ENCODE assay signal across 8 mouse cellular contexts in the genomic region with DNA sequence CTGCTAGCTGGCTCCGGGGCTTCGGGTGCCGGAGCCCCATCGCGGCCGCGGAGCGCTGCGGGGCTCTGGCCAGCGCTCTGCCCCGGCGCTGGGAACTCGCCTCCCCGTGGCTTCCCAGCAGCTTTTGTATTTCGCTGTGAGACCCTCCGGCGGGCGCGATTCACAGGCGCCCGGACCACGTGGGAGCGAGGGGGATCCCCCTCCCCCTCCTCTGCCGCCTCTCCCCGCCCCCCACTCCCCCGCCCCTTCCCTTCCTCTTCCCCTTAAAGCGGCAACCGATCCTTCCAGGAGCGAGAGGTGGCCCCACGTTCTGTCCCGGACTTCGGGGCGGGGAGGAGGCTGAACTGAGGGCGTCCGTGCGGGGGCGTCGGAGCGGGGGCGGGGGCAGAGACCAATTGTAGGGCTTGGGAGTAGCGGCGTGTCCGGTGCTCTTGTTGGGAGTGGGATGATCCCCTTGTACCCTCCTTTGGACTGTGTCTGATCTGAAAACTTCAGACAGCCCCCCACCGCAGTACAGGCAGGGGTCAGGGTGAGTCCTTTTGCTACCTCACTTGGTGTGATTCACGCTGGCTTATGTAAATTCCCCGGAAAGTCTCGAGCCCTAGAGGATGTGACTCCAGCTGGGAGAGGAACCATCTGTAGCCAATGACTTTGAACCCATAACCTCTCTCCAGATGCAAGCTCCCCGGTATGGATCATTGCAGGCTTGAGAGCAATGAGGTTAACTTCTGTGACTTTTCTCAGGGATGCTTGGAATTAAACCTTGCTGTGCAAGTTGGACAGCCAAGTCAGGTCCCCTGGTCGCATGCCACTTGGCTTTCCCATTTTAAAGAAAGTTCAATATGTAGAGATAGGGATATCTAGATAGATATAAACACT. TPM values are rescaled to one million over a fixed set of nuclear protein-coding genes. Genes with fewer than 3 reads are reported as not detected.
DNase-seq lines count a peak whose midpoint lies in the region; ATAC-seq and TF ChIP-seq lines count a peak whose summit lies in the region.

Fjx1 (minus strand) TSS at position 829 of the 879 bp plus-strand sequence.

- peaks cover 19% of the 10 kb centered on the region for H3K36me3 ChIP-seq in forebrain, embryonic 10.5 days (replicated peaks)
- no peaks in the 10 kb centered on the region for H3K36me3 ChIP-seq in heart, embryonic 15.5 days
- H3K36me3 ChIP-seq in liver, embryonic 14.5 days (replicated peaks; ENCODE audit: control insufficient read depth, insufficient read depth, low read depth) = no peaks in the 10 kb centered on the region

- H3K27me3 ChIP-seq in forebrain, embryonic 10.5 days (ENCODE audit: poor library complexity, severe bottlenecking) = peaks cover 22% of the 10 kb centered on the region
- H3K27me3 ChIP-seq in heart, embryonic 15.5 days = peaks cover 40% of the 10 kb centered on the region
- H3K27me3 ChIP-seq in liver, embryonic 14.5 days (ENCODE audit: control insufficient read depth, insufficient read depth, low read length) = peaks cover 34% of the 10 kb centered on the region

- no peaks in the 10 kb centered on the region for H3K9me3 ChIP-seq in forebrain, embryonic 10.5 days
- no peaks in the 10 kb centered on the region for H3K9me3 ChIP-seq in heart, embryonic 15.5 days (replicated peaks)
- no peaks in the 10 kb centered on the region for H3K9me3 ChIP-seq in liver, embryonic 14.5 days (ENCODE audit: control insufficient read depth, low read length)

- H3K4me1 ChIP-seq in forebrain, embryonic 10.5 days = peaks cover 54% of the 10 kb centered on the region
- peaks cover 24% of the 10 kb centered on the region for H3K4me1 ChIP-seq in heart, embryonic 15.5 days (replicated peaks)
- H3K4me1 ChIP-seq in liver, embryonic 14.5 days (replicated peaks; ENCODE audit: control insufficient read depth in 2 of 2, insufficient read depth in 2 of 2, low read length in 1 of 2) = no peaks in the 10 kb centered on the region; a peak in 1 of 4 replicates

- TF ChIP-seq CTCF in liver, embryonic 14.5 days (IDR thresholded peaks at IDR 0.05; ENCODE audit: low read depth) = no peak

- no peak for TF ChIP-seq EP300 in liver, embryonic 14.5 days (IDR thresholded peaks at IDR 0.05; ENCODE audit: low read depth)

- H3K4me2 ChIP-seq in heart, embryonic 15.5 days = peak within 1 kb of the TSS; percentile 99
- H3K4me2 ChIP-seq in liver, embryonic 14.5 days (ENCODE audit: low read depth) = peak within 1 kb of the TSS; percentile 65

- WGBS in forebrain, embryonic 10.5 days = under 1% methylated on average over 47 of the region's 49 CpGs
- WGBS in heart, embryonic 15.5 days = 1% methylated on average over 47 of the region's 49 CpGs
- WGBS in liver, embryonic 14.5 days (ENCODE audit: insufficient replicate concordance) = under 1% methylated on average over 41 of the region's 49 CpGs

- peak within 1 kb of the TSS; percentile 59 for H3K9ac ChIP-seq in heart, embryonic 15.5 days
- no peak within 1 kb of the TSS for H3K9ac ChIP-seq in liver, embryonic 14.5 days (replicated peaks)

- ATAC-seq in heart, embryonic 15.5 days (replicated peaks; ENCODE audit: insufficient number of reproducible peaks, insufficient read depth, low FRiP score, low read depth) = peak; percentile 62
- ATAC-seq in liver, embryonic 14.5 days (ENCODE audit: insufficient read depth) = peak; percentile 45; the same call in 1 of the 2 replicates

- H3K4me3 ChIP-seq in forebrain, embryonic 10.5 days = peak within 1 kb of the TSS; percentile 90
- H3K4me3 ChIP-seq in heart, embryonic 15.5 days = peak within 1 kb of the TSS; percentile 60
- H3K4me3 ChIP-seq in liver, embryonic 14.5 days (ENCODE audit: insufficient read depth in 1 of 2, low read depth in 2 of 2, low read length in 2 of 2) = peak within 1 kb of the TSS; percentile 43 to 53

- peak within 1 kb of the TSS; percentile 98 for H3K27ac ChIP-seq in forebrain, embryonic 10.5 days
- H3K27ac ChIP-seq in heart, embryonic 15.5 days = peak within 1 kb of the TSS; percentile 13; the same call in 1 of the 2 replicates
- H3K27ac ChIP-seq in liver, embryonic 14.5 days = no peak within 1 kb of the TSS

- DNase-seq in MN1 (ENCODE audit: low spot score) = peak; percentile 74
- peak; percentile 3 to 30 for DNase-seq in adrenal gland, postnatal 36 days
- DNase-seq in forebrain, embryonic 10.5 days (ENCODE audit: extremely low spot score, low spot score) = peak; percentile 86
- peak; percentile 76 for DNase-seq in kidney, postnatal 10 days
- DNase-seq in liver, embryonic 14.5 days (ENCODE audit: low read depth in 3 of 3, low spot score in 3 of 3) = no peak
- DNase-seq in ovary, postnatal 10 days (ENCODE audit: low spot score) = peak; percentile 9
- no peak for DNase-seq in spleen, adult 12 weeks (ENCODE audit: low spot score)

RNA-seq across cellular contexts. Expression of gene Fjx1, which starts in this region (rescaled TPM):
- total RNA-seq in adrenal gland, postnatal 36 days (2021) = 1 to 10 TPM in 1 of 2 experiments, under 1 TPM in 1; 0.46 to 1.2 TPM
- polyA plus RNA-seq in forebrain, embryonic 10.5 days (2016; fragmentation: Nextera tagmentation; extraction: Ambion mirVana) = 13.3 and 13.5 TPM in 2 replicates
- polyA plus RNA-seq in heart, embryonic 15.5 days (2015; fragmentation: Nextera tagmentation; extraction: Ambion mirVana) = 1.9 and 3.3 TPM in 2 replicates
- polyA plus RNA-seq in liver, embryonic 14.5 days (2012; rRNA removed) = 0.38 and 0.50 TPM in 2 replicates
- polyA plus RNA-seq in liver, embryonic 14.5 days (2014; fragmentation: Nextera tagmentation; extraction: Ambion mirVana) = 0.35 and 0.39 TPM in 2 replicates

Comparison
In these comparisons a context has a peak if more than half of its experiments do, and no peak if none do; other contexts are left out.
1. Peak in ATAC-seq, H3K4me3 ChIP-seq and H3K4me2 ChIP-seq in liver, embryonic 14.5 days; RNA of the gene not detected or under 1 TPM.
2. DNase-seq: peak in MN1 (single experiment), adrenal gland, postnatal 36 days (2 of 2), forebrain, embryonic 10.5 days (single experiment), kidney, postnatal 10 days (single experiment) and ovary, postnatal 10 days (single experiment); none in liver, embryonic 14.5 days (0 of 3) and spleen, adult 12 weeks (single experiment).
3. Peak in every context shown above with its lines, with median percentiles within 50 percentile points of each other: H3K4me3 ChIP-seq.